Mouse (Mus musculus) CH12.LX (cell line): ENCODE measurements at regions not wholly inside any gene's neighbourhood (a gene's known extent, or its start where the extent isn't known, plus 50 kb on each side); places are given as distances from the start of the nearest gene placed in this dataset.

Experiments
- CTCF ChIP-seq, 2 experiments: IDR thresholded peaks in 1 of 2; conservative IDR thresholded peaks in 1 of 2; 2 replicates each; pipeline ENCODE4 v1.5.1; 2011 to 2012; ENCODE audit warnings: low read depth in 2 of 2, low read length in 2 of 2, improper control_type of control experiment in 1 of 2, inconsistent platforms in 1 of 2, mild to moderate bottlenecking in 1 of 2, moderate library complexity in 1 of 2
- HCFC1 ChIP-seq: IDR thresholded peaks from 2 replicates; pipeline ENCODE4 v1.6.1; 2012; ENCODE audit warnings: low read depth, mild to moderate bottlenecking, inconsistent platforms, low read length, improper control_type of control experiment
- JUND ChIP-seq: conservative IDR thresholded peaks from 2 replicates; pipeline ENCODE4 v1.6.1; 2011; ENCODE audit warnings: low read depth, low read length, improper control_type of control experiment
- MAZ ChIP-seq: IDR thresholded peaks from 2 replicates; pipeline ENCODE4 v1.6.1; 2012; ENCODE audit warnings: low read depth, mild to moderate bottlenecking, inconsistent platforms, low read length, improper control_type of control experiment, moderate library complexity
- TCF12 ChIP-seq: IDR thresholded peaks from 2 replicates; pipeline ENCODE4 v1.6.1; 2014; ENCODE audit warnings: low read depth, mild to moderate bottlenecking, inconsistent platforms, low read length, improper control_type of control experiment
- UBTF ChIP-seq: IDR thresholded peaks from 2 replicates; pipeline ENCODE4 v1.6.1; 2012; ENCODE audit warnings: low read depth, mild to moderate bottlenecking, inconsistent platforms, low read length, improper control_type of control experiment, moderate library complexity
- USF2 ChIP-seq: conservative IDR thresholded peaks from 2 replicates; pipeline ENCODE4 v1.6.1; 2011; ENCODE audit warnings: low read depth, low read length, improper control_type of control experiment
- ZKSCAN1 ChIP-seq: IDR thresholded peaks from 2 replicates; pipeline ENCODE4 v1.6.1; 2012; ENCODE audit warnings: low read depth, inconsistent platforms, low read length, improper control_type of control experiment, borderline replicate concordance
- ZMIZ1 ChIP-seq: IDR thresholded peaks from 2 replicates; pipeline ENCODE4 v1.6.1; 2012; ENCODE audit warnings: low read depth, mild to moderate bottlenecking, inconsistent platforms, low read length, improper control_type of control experiment

- TF ChIP-seq UBTF (no peak), JUND (no peak), ZKSCAN1 (no peak), ZMIZ1 (no peak), TCF12 (no peak), USF2 (no peak), HCFC1 (no peak), CTCF (conservative IDR thresholded peaks at IDR 0.05 in 1 of 2, IDR thresholded peaks at IDR 0.05 in 1 of 2; ENCODE audit: low read depth in 2 of 2, low read length in 2 of 2) (no peak), MAZ (no peak)
Observed at GRCm38 (mm10) chr3:4866226-4866625, 884.4 kb upstream of the Gm8797 start.
